Mouse (Mus musculus): Measurements from ENCODE around the gene Kcnma1.

DNA sequence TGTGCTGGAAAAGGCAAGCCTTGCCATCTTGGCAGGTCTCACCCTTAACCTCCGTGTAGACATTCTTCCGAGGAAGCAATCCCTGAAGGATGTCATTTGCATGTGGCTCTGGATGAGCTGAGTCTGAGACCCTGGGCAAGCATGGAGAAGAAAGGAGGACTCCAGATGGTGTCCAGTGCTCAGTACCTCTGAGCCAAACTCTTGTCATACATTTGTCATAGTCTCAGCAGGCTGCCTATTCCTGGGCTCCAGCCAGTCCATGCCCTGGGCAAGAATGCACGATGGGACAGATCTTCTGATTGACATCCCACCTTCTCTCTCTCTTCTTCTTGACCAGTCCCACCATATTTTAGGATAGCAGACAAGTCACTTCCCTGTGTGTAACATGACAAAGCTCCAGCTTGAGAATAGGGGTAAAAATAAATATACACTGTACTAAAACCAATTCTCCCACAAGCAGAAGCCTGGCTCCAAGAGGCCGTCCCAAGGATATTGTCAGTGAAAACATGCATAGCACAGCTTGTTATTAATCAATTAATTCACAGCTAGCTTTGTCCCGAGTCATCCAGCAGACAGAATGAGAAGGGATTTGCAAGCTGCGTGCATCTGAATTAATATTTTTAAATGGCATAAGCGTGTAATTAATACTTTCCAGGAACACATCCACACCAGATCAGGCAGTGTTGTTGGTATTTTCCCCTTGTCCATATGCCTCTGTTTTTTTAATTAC is 290.4 kb downstream of the Kcnma1 start:
- TF ChIP-seq CTCF (IDR thresholded peaks at IDR 0.05) (no peak), EP300 (IDR thresholded peaks at IDR 0.05) (no peak)

Measured in lung, postnatal 0 days (tissue).